In the genomic region with DNA sequence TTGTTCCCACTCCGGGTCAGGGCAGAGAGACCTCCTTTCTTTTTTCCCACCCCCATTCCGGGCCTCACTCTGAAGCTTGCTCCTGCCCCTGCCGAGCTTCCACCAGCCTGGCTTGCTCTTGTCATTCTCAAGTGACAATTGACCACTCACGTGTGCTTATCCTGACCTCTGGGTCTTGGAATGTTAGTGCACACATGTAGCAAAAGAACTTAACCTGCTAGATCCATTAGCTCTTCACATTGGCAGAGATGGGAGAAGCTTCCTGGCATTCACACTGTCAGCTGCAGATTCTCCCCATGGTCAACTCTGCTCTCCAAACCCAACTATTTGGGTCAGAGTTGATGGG, we compare ENCODE assay signal across 10 mouse cellular contexts.
DNase-seq lines count a peak whose midpoint lies in the region; ATAC-seq lines count a peak whose summit lies in the region.
"Had no signal": no experiment of that assay in that cellular context is flagged by ENCODE, and none has a peak within 500 bp of the region (broad histone marks: within the 10 kb centered on the region; RNA-seq: fewer than 3 reads in every experiment).

No protein-coding gene starts in this region.

- H3K4me3 ChIP-seq in kidney, embryonic 15.5 days (replicated peaks): no peak overlapping the region
- H3K4me3 ChIP-seq in embryonic facial prominence, embryonic 10.5 days: 0 out of 2 replicates have a peak overlapping the region, but pooled peaks have one; percentile 8
- H3K4me3 ChIP-seq in heart, embryonic 10.5 days: peak overlapping the region; percentile 34
- no peak overlapping the region; the same call in 1 of the 2 replicates for H3K4me3 ChIP-seq in limb, embryonic 10.5 days
- H3K4me3 ChIP-seq: limb, embryonic 13.5 days had no signal

- H3K4me2 ChIP-seq in kidney, embryonic 15.5 days: peak overlapping the region; percentile 12; the same call in 1 of the 2 replicates
- H3K4me2 ChIP-seq: limb, embryonic 13.5 days had no signal

- no peak overlapping the region for H3K9ac ChIP-seq in kidney, embryonic 15.5 days
- H3K9ac ChIP-seq: limb, embryonic 13.5 days had no signal

- H3K27ac ChIP-seq in kidney, embryonic 15.5 days: peak overlapping the region; percentile 33
- peak overlapping the region; percentile 58 for H3K27ac ChIP-seq in embryonic facial prominence, embryonic 10.5 days (replicated peaks)
- peak overlapping the region; percentile 57; the same call in 1 of the 2 replicates for H3K27ac ChIP-seq in heart, embryonic 10.5 days
- peak overlapping the region; percentile 79 for H3K27ac ChIP-seq in limb, embryonic 10.5 days
- H3K27ac ChIP-seq: limb, embryonic 13.5 days had no signal

- DNase-seq in kidney, postnatal 14 days: no peak
- no peak for DNase-seq in embryonic facial prominence, embryonic 10.5 days (ENCODE audit: low spot score)
- DNase-seq in heart, embryonic 10.5 days (ENCODE audit: low spot score): no peak
- DNase-seq in limb, embryonic 10.5 days (ENCODE audit: low spot score): no peak
- no peak for DNase-seq in yolk sac, embryonic 10.5 days (ENCODE audit: low spot score)
- no peak for DNase-seq in lung, postnatal 25 days (ENCODE audit: low spot score)
- DNase-seq: cerebellum, adult 8-10 months; right cerebral cortex, postnatal 25 days had no signal

- H3K27me3 ChIP-seq in kidney, embryonic 15.5 days: no peaks in the 10 kb centered on the region
- H3K27me3 ChIP-seq in embryonic facial prominence, embryonic 10.5 days (replicated peaks; ENCODE audit: low read depth, poor library complexity, severe bottlenecking): no peaks in the 10 kb centered on the region
- no peaks in the 10 kb centered on the region for H3K27me3 ChIP-seq in heart, embryonic 10.5 days (ENCODE audit: insufficient read depth, poor library complexity, severe bottlenecking)
- no peaks in the 10 kb centered on the region for H3K27me3 ChIP-seq in limb, embryonic 10.5 days (ENCODE audit: low read depth, poor library complexity, severe bottlenecking)
- H3K27me3 ChIP-seq: limb, embryonic 13.5 days had no signal

- 8% methylated on average over 4 of the region's 4 CpGs for WGBS in kidney, embryonic 15.5 days
- 4% methylated on average over 4 of the region's 4 CpGs for WGBS in embryonic facial prominence, embryonic 10.5 days
- 13% methylated on average over 4 of the region's 4 CpGs for WGBS in heart, embryonic 10.5 days
- 5% methylated on average over 4 of the region's 4 CpGs for WGBS in limb, embryonic 10.5 days

- H3K4me1 ChIP-seq in kidney, embryonic 15.5 days: peaks cover 25% of the 10 kb centered on the region
- peaks cover 41% of the 10 kb centered on the region for H3K4me1 ChIP-seq in embryonic facial prominence, embryonic 10.5 days
- H3K4me1 ChIP-seq in heart, embryonic 10.5 days: peaks cover 23% of the 10 kb centered on the region
- peaks cover 47% of the 10 kb centered on the region for H3K4me1 ChIP-seq in limb, embryonic 10.5 days

- peak; percentile 73 for ATAC-seq in kidney, embryonic 15.5 days (replicated peaks; ENCODE audit: low FRiP score)

- no peaks in the 10 kb centered on the region for H3K36me3 ChIP-seq in kidney, embryonic 15.5 days
- H3K36me3 ChIP-seq in embryonic facial prominence, embryonic 10.5 days (replicated peaks): no peaks in the 10 kb centered on the region
- 0 out of 2 replicates have a peak, but pooled peaks cover 2% of the 10 kb centered on the region for H3K36me3 ChIP-seq in heart, embryonic 10.5 days
- no peaks in the 10 kb centered on the region for H3K36me3 ChIP-seq in limb, embryonic 10.5 days
- H3K36me3 ChIP-seq: limb, embryonic 13.5 days had no signal

- H3K9me3 ChIP-seq in kidney, embryonic 15.5 days (replicated peaks): no peaks in the 10 kb centered on the region
- H3K9me3 ChIP-seq in embryonic facial prominence, embryonic 10.5 days: no peaks in the 10 kb centered on the region
- H3K9me3 ChIP-seq in heart, embryonic 10.5 days: no peaks in the 10 kb centered on the region
- H3K9me3 ChIP-seq in limb, embryonic 10.5 days (replicated peaks): no peaks in the 10 kb centered on the region
- H3K9me3 ChIP-seq: limb, embryonic 13.5 days had no signal

Comparison
In these comparisons a context has a peak if more than half of its experiments do, and no peak if none do; other contexts are left out.
1. H3K4me3 ChIP-seq: peak in embryonic facial prominence, embryonic 10.5 days (single experiment) and heart, embryonic 10.5 days (single experiment); none in kidney, embryonic 15.5 days (single experiment) and limb, embryonic 10.5 days (single experiment).
2. Peak in every context shown above with its lines, with median percentiles within 50 percentile points of each other: H3K27ac ChIP-seq.